Mouse (Mus musculus) testis, postnatal 14 days (tissue): ENCODE measurements around the gene Boll.

Source experiments
- DNase-seq: peaks from one replicate; pipeline ENCODE4 v3.0.0; 2021; ENCODE audit warnings: low spot score

The Boll gene

DNA sequence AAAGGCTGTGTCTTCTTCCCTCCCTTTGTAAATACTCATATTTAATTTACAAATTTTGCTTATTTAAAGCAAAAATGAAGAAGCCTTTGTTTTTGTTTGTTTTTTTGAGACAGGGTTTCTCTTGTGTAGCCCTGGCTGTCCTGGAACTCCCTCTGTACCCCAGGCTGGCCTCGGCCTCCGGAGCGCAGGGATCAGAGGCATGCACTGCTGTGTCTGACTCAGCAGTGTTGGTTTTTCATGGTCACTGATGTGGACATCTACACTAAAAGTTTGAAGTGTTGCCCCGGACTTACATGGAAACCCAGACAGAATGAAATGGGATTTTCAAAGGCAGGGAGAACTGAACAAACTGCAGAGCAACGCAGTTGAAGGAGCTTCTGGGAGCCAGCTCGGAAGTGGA lies 155.7 kb downstream of the Boll start:
- DNase-seq = no peak

DNA sequence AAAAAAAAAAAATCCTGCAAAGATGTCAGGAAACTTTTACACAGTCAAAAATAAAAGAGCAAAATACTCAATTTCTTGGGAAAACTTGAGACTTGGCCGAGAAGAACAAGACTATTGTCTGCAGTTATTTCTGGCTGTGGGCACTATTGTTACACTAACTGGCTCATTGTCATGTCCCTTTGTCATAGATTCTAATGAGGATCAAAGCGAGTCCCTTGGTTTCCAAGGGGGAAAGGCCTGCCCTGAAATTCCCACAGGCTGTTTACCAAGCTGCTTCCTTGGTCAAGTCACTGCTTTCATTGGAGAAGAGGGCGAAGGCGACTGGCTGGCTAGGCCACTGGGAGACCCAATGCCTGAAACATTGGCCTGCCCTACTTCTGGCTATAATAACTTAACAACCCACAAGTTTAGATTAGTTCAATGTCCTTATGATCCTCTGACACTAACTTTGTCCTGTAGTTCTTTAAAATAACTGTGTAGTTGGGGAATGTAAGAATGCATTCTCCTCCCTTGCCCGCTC lies 157.4 kb downstream of the Boll start:
- DNase-seq = no peak

DNA sequence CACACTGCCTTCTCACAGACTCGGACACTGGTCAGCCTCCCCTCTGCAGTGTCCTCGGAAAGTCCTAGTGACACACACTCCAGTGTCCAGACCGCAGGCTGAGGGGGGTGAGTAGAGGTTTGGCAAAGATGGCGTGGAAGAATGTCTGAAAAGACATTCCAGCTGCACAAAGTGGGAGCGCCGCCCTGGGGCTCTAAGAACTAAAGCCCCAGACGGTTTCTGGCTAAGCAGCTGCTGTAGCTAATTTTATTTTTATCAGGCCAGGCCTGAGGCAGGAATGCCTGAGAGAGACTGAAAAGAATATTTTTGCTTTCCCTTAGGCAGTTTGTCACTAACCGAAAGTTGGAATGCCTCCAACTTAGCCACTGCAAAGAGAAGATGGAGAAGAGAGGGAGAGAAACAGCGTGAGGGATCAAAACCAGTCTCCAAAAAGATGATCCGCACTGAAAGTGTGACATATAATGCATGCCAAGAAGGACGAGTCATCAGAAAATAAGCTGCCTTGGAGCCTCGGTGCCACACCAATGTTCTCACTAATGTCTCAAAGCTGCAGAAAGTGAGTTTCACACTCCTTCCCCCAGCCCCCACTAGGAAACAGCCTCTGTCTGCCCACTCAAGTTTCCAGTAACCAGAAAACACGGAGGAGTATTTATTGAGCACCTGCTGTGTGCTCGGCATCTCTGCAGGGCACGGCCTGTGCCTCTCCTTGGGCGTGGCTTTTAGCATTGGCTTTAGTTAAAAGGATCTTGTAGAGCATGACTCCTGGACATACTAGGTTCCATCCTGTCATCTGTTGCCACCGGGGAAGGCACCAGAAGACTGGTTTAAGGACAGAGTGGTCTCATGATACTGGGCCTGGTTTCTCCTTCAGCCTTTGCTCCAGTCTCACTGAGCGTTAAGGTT lies 161.2 kb downstream of the Boll start:
- DNase-seq = no peak

DNA sequence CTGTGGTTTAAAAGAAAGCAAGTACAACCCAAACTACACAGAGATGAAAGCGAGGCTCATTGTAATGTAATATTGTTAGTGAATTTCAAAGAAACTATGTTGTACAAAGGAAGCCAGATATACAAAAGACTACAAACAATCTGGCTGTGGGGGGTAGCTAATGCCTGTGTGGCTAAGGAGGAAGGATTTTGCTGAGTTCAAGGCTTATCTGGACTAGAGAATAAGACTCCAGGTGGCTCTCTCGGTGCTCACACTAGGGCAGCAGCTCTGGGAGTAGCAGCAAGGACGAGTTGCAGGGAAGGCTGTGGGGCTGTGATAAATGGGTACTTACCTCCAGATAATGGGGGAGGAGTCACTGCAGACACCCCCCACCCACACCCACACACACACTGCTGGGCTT lies 164.6 kb downstream of the Boll start:
- no peak for DNase-seq
